Mouse (Mus musculus) limb, embryonic 14.5 days (tissue): ENCODE measurements around the gene Slain2. TPM values are rescaled to one million over a fixed set of nuclear protein-coding genes. Genes with fewer than 3 reads are reported as not detected.
"Not testable (repeated sequence)": the region's sequence is repeated elsewhere in the genome, so short reads cannot be mapped to it uniquely, and the experiment has no call there.

Experiments used
- ATAC-seq: fragments of 200-750 bp; cut with Nextera tagmentation; 2 replicates; pipeline ENCODE4 v1.8.0; 2017; ENCODE audit warnings: low read depth, moderate number of reproducible peaks, moderate TSS enrichment; ENCODE audit not compliant: low FRiP score
- DNase-seq: peaks from one replicate; pipeline ENCODE4 v3.0.0-alpha.2; 2015; ENCODE audit warnings: low spot score
- H3K27ac ChIP-seq: fragments of 300-500 bp; sonication (generic); replicated peaks from 2 replicates; pipeline ENCODE4 v1.5.1; 2014; ENCODE audit warnings: low read depth, mild to moderate bottlenecking, low read length, moderate library complexity, mixed read lengths
- H3K27me3 ChIP-seq: fragments of 300-500 bp; sonication (generic); 2 replicates; pipeline ENCODE4 v1.6.1; 2014; ENCODE audit warnings: low read length, mixed read lengths; ENCODE audit not compliant: control insufficient read depth, insufficient read depth
- H3K36me3 ChIP-seq: fragments of 300-500 bp; sonication (generic); 2 replicates; pipeline ENCODE4 v1.6.1; 2014; ENCODE audit warnings: mild to moderate bottlenecking, low read length, moderate library complexity, mixed read lengths; ENCODE audit not compliant: control insufficient read depth, insufficient read depth
- H3K4me1 ChIP-seq: fragments of 300-500 bp; sonication (generic); 2 replicates; pipeline ENCODE4 v1.6.1; 2014; ENCODE audit warnings: antibody characterized with exemption, low read length, mixed read lengths; ENCODE audit not compliant: control insufficient read depth, insufficient read depth
- H3K4me2 ChIP-seq: fragments of 300-500 bp; sonication (generic); replicated peaks from 2 replicates; pipeline ENCODE4 v1.6.1; 2014; ENCODE audit warnings: low read depth, mild to moderate bottlenecking, low read length, moderate library complexity; ENCODE audit not compliant: severe bottlenecking
- H3K4me3 ChIP-seq: fragments of 300-500 bp; sonication (generic); replicated peaks from 2 replicates; pipeline ENCODE4 v1.5.1; 2014; ENCODE audit warnings: low read length
- H3K9ac ChIP-seq: fragments of 300-500 bp; sonication (generic); 2 replicates; pipeline ENCODE4 v1.6.1; 2014; ENCODE audit warnings: mild to moderate bottlenecking, low read depth, low read length, moderate library complexity; ENCODE audit not compliant: severe bottlenecking
- H3K9me3 ChIP-seq: fragments of 300-500 bp; sonication (generic); 2 replicates; pipeline ENCODE4 v1.6.1; 2016; ENCODE audit warnings: low read length; ENCODE audit not compliant: control insufficient read depth
- POLR2A ChIP-seq: fragments of 200-500 bp; IDR thresholded peaks from 2 replicates; pipeline ENCODE4 v1.8.0; 2012; ENCODE audit warnings: inconsistent platforms, mild to moderate bottlenecking, moderate library complexity, borderline replicate concordance; ENCODE audit not compliant: insufficient read depth, insufficient read length; ENCODE audit errors: extremely low read depth
- WGBS: fragments of 180-500 bp; shearing (Covaris S2); extraction: QIAGEN DNeasy Blood & Tissue Kit; methylation state at CpG from one replicate; pipeline ENCODE4 v1.1.7; 2014; 5-methylcytosine and 5-hydroxymethylcytosine counted together
- polyA plus RNA-seq, 2 experiments: library from polyadenylated mRNA; depleted of rRNA in 1 of 2; stranded (reverse) in 1 of 2; unstranded in 1 of 2; fragments of >200 nt; fragmentation: Nextera tagmentation in 1 of 2; extraction: Ambion mirVana in 1 of 2; gene quantifications; 2 replicates each; pipeline versions ENCODE4 v1.2.1 to v1.2.3; 2012 to 2014

The Slain2 gene
- polyA plus RNA-seq, 2 experiments: 24.2 to 28.0 TPM

DNA sequence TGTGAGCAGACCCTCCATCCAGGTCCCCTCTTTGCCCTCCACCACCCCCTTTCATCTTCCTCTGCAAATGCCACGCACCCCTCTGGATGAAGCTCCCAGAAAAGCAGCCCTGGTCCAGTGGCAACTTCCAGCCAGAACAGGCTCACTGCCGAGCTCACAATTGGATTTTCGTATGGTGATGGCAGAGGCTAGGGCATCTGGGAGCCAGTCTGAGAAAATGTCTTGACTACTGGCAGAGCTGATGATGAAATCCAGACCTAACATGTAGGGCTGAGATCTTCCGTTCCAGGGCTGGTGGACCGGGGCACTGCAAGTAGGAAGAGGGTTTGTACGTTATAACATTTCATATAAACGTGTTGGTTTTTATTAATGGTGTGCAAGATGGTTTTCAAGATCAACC is 73.7 kb downstream of the Slain2 start:
- Histone ChIP-seq H3K4me1 (0 out of 2 replicates have a peak, but pooled peaks cover 2% of the 10 kb centered on the region), H3K9me3 (no peaks in the 10 kb centered on the region), H3K27ac (no peak overlapping the region), H3K9ac (no peak overlapping the region), H3K27me3 (no peaks in the 10 kb centered on the region), H3K4me2 (no peak overlapping the region), H3K36me3 (no peaks in the 10 kb centered on the region), H3K4me3 (no peak overlapping the region)
- DNase-seq (no peak), ATAC-seq (no peak)
- TF ChIP-seq POLR2A: no peak
- WGBS: 64% methylated on average over 7 of the region's 7 CpGs

DNA sequence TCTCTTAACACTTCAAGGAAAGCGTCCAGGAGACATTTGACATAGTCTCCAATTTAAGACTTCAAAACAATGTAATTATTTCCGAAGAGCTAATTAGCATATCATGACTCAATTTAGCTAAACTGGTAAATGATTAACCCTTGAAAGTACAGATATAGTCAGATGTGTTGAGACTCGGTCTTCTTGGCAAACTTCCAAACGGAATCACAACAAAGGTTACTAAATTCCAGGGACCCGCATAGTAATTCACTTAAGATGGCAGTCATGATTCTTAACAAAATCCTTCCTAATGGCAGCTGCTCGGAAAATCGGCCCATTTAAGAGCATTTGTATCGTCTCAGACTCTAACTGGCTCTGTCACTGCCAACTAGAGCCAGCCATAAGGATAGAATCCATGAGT is 75.7 kb downstream of the Slain2 start:
- no peak for DNase-seq
- Histone ChIP-seq H3K4me3 (no peak overlapping the region), H3K27me3 (no peaks in the 10 kb centered on the region), H3K27ac (no peak overlapping the region), H3K4me1 (0 out of 2 replicates have a peak, but pooled peaks cover 1% of the 10 kb centered on the region), H3K36me3 (no peaks in the 10 kb centered on the region), H3K4me2 (no peak overlapping the region), H3K9ac (no peak overlapping the region), H3K9me3 (no peaks in the 10 kb centered on the region)
- no peak for TF ChIP-seq POLR2A
- ATAC-seq: no peak
- 59% methylated on average over 8 of the region's 8 CpGs for WGBS

DNA sequence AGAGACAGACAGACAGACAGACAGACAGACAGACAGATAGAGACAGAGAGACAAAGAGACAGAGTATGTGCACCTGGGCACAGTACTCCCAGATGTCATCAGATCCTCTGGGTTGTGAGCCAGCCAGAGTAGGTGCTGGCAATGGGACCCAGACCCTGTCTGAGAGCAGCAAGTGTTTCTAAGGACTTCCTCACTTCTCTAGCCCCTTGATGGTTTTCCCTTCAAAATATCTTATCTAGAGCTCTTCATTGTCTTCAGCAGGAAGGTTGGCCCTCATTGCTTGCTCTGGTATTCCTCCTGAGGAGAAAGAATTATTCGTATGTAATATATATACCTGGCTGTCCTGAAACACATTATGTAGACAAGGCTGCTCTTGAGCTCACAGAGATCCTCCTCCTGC is 78.4 kb downstream of the Slain2 start:
- no peak overlapping the region for H3K4me2 ChIP-seq
- WGBS: 78% methylated on average over 1 of the region's 1 CpGs
- H3K27ac ChIP-seq: no peak overlapping the region
- no peak for TF ChIP-seq POLR2A
- DNase-seq: no peak
- H3K4me1 ChIP-seq: no peaks in the 10 kb centered on the region
- H3K9me3 ChIP-seq: no peaks in the 10 kb centered on the region
- no peaks in the 10 kb centered on the region for H3K36me3 ChIP-seq
- H3K4me3 ChIP-seq: no peak overlapping the region
- no peak for ATAC-seq
- no peaks in the 10 kb centered on the region for H3K27me3 ChIP-seq
- H3K9ac ChIP-seq: no peak overlapping the region

DNA sequence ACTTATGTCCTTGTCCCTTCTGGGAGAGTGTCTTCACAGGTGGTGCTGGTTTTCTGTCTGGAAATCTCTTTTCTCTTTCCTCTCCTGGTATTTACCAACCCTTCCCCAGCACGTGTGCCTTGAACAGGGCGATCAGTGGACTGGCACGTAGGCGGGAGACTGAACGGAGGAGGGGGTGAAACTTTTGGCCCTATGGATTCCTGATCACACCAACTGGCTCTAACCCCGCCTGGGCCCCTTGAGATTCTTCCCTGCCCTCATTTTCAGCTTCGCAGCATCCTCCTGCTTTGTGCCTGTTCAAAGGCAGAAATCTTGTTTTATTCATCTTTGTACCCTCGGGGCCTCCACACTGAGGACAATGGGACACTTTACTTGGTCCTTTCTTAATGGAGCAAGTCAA is 80.3 kb downstream of the Slain2 start:
- TF ChIP-seq POLR2A: no peak

DNA sequence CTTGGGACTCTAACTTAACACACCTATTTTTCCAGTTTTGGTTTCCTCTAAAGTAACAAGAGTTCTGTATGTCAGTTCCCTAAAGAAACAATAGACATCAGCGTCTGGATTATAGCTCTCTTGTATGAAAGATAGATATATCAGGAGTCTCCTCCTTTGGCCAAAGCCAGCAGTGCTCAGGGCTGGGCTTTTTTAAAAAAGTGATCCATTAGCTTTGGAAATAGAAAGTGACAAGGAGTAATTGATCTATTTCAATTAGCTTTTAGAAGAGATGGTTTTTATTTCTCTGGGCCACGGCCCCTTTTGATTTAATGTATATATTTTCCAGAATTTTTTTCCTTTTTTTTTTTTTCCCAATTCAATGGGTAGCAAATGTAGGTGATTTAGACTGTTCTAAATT is 80.8 kb downstream of the Slain2 start:
- Histone ChIP-seq H3K36me3 (no peaks in the 10 kb centered on the region), H3K27me3 (no peaks in the 10 kb centered on the region), H3K4me2 (no peak overlapping the region), H3K4me3 (no peak overlapping the region), H3K9ac (no peak overlapping the region), H3K27ac (no peak overlapping the region), H3K4me1 (no peaks in the 10 kb centered on the region), H3K9me3 (no peaks in the 10 kb centered on the region)
- DNase-seq: no peak
- 70% methylated on average over 2 of the region's 2 CpGs for WGBS
- TF ChIP-seq POLR2A: no peak
- ATAC-seq: no peak

More for the DNA sequence above, 80.3 kb downstream of the Slain2 start:
- ATAC-seq (no peak), DNase-seq (no peak)
- Histone ChIP-seq H3K36me3 (no peaks in the 10 kb centered on the region), H3K4me3 (no peak overlapping the region), H3K27me3 (no peaks in the 10 kb centered on the region), H3K4me1 (no peaks in the 10 kb centered on the region), H3K9ac (no peak overlapping the region), H3K9me3 (no peaks in the 10 kb centered on the region), H3K4me2 (no peak overlapping the region), H3K27ac (no peak overlapping the region)
- WGBS: 71% methylated on average over 8 of the region's 8 CpGs

DNA sequence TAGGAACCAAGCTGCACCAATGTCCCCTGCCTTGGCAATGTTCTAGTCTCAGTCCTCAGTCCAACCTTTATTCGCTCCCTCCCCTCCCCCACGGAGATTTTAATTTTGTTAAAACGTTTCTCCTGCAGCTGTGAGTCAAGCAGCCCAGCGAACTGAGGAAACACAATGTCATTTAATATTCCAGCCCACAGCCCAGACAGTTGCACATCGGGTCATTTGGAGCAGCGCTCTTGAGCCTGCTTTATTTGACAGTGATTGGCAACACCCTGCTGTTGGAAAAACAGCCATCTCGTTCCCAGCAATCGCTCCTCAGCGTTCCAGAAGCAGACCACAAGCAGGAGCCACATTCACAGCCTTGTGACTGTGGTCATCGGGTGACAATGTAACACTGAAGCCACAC is 81.3 kb downstream of the Slain2 start:
- Histone ChIP-seq H3K9ac (no peak overlapping the region), H3K4me3 (no peak overlapping the region), H3K9me3 (no peaks in the 10 kb centered on the region), H3K4me1 (no peaks in the 10 kb centered on the region), H3K27ac (no peak overlapping the region), H3K4me2 (no peak overlapping the region), H3K36me3 (no peaks in the 10 kb centered on the region), H3K27me3 (no peaks in the 10 kb centered on the region)
- 45% methylated on average over 10 of the region's 10 CpGs for WGBS
- DNase-seq (no peak), ATAC-seq (no peak)
- no peak for TF ChIP-seq POLR2A

DNA sequence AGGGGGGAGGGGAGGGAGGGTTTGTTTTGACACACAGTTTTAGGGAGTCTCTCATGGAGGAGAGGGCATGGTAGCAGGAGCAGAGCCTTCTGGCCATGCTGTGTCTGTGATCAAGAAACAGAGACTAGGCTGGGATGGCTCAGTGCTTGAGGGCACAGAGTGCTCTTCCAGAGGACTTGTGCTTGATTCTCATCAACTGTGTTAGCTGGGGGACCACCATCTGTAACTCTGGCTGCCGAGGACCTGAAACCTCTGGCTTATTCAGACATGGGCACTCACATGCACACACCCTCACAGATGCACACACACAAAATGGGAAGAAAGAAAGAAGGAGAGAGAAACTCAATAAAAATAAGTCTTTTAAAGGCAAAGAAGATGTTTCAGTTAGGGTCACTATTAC is 84.4 kb downstream of the Slain2 start:
- H3K36me3 ChIP-seq, DNase-seq, H3K4me1 ChIP-seq, H3K27ac ChIP-seq, H3K4me3 ChIP-seq, H3K4me2 ChIP-seq, ATAC-seq, H3K9ac ChIP-seq, H3K27me3 ChIP-seq, H3K9me3 ChIP-seq: not testable (repeated sequence)
- 80% methylated on average over 1 of the region's 1 CpGs for WGBS
